Mouse (Mus musculus) gastrocnemius, adult 2 months (tissue): ENCODE results near the gene Pou4f1. TPM values are rescaled to one million over a fixed set of nuclear protein-coding genes. Genes with fewer than 3 reads are reported as not detected.

Experiments used
- DNase-seq: peaks from one replicate; pipeline ENCODE4 v3.0.0; 2022
- H3K27ac ChIP-seq: fragments of 200-600 bp; 2 replicates; pipeline ENCODE4 v1.8.1; 2022; ENCODE audit warnings: mild to moderate bottlenecking
- H3K4me3 ChIP-seq: fragments of 200-600 bp; 2 replicates; pipeline ENCODE4 v1.8.1; 2022; ENCODE audit warnings: mild to moderate bottlenecking, moderate library complexity
- CTCF ChIP-seq: fragments of 200-600 bp; IDR thresholded peaks from 2 replicates; pipeline ENCODE4 v1.8.1; 2022; ENCODE audit warnings: antibody characterized with exemption, mild to moderate bottlenecking, moderate library complexity
- intact Hi-C: fragments of 180-260 bp; cut with DNase I; formaldehyde crosslinking; loops from one replicate; pipeline ENCODE4 v1.15.1; 2025
- total RNA-seq, 2 experiments: library from RNA; stranded (reverse); gene quantifications; 2 replicates each; pipeline ENCODE4 v1.2.3; 2021

The Pou4f1 gene
- total RNA-seq, 2 experiments from 2014 or later = 1.0 to 2.0 TPM

- Histone ChIP-seq H3K4me3 (no peak overlapping the region), H3K27ac (no peak overlapping the region)
- intact Hi-C loops = no loop called here
- no peak for DNase-seq
- no peak for TF ChIP-seq CTCF
Measured at GRCm38 (mm10) chr14:104423688-104424470, 43.9 kb downstream of the Pou4f1 start.

Other genes starting within 250 kb of the Pou4f1 start
- 1 to 10 TPM; 2.1 to 3.9 TPM for gene Rnf219, start 54.6 kb upstream of the Pou4f1 start, total RNA-seq